Mouse (Mus musculus): ENCODE data around the gene Habp2. TPM values are rescaled to one million over a fixed set of nuclear protein-coding genes. Genes with fewer than 3 reads are reported as not detected.

Habp2 gene
- polyA plus RNA-seq (2012; rRNA removed): 0.65 and 0.88 TPM in 2 replicates

DNA sequence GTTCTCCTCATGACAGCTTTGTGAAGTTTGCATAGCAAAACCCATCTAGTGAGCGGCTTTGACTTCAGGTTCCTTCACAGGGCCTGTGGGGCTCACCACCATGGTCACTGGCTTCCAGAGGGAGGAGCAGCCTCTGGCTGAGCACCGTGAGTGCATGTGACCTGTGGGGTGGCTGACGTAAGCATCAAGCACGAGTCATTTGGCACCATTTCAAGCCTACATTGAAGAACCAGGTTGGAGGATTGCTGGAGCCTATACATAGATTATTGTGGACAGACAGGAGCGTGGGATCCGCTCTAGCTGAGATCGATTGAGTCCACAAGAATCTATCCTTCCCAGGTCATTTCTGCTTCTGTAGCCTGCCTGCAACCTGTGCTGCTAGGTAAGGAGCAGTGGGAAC is at the start of gene Habp2:
TSS of gene Habp2 (plus strand) at position 272 of the 400 bp plus-strand sequence.
- DNase-seq (ENCODE audit: low read depth): no peak

DNA sequence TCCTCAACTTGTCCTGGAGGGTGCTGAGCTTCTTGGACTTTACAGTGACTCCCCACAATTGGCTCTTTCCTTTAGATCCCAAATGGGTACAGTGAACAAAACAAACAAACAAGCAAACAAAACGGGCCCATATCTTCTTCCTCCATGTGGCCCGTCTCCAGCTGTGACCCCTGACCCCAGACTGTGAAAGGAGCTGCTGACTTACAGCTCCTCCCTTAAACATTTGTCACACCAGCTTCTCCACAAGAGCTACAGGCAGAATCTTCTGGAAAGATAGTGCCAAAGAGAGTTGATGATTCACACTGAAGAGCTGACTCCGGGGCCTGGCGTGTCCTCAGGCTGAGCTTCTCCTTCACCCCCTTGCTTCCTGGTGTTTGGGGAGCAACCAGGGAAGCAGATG is 48.4 kb upstream of the Habp2 start:
- DNase-seq (ENCODE audit: low read depth): no peak

GRCm38 (mm10) chr19:56245201-56245600 is 41.7 kb upstream of the Habp2 start:
- no peak for DNase-seq (ENCODE audit: low read depth)

- DNase-seq (ENCODE audit: low read depth): no peak
Observed at GRCm38 (mm10) chr19:56252815-56253214, 34.1 kb upstream of the Habp2 start.

DNA sequence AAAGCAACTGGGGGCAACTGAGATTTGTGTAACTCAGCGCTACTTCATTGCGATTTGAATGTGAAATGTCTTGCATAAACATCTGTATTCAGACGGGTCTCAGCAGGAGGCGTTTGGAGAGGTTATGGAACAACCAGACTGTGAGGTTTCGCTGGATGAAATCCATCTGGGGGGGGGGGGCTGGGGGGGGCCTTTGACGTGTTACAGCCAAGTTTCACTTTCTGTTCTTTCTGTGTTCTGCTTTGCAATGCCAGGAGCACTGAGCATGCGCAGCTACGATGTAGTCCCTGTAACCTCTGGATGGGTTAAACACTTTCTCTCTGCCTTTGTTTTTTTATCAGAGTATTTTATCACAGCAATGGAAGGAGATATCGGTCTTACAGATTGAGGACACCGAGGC is 33.7 kb upstream of the Habp2 start:
- DNase-seq (ENCODE audit: low read depth): no peak

- no peak for DNase-seq (ENCODE audit: low read depth)
Observed at GRCm38 (mm10) chr19:56254751-56255150, 32.2 kb upstream of the Habp2 start.

- DNase-seq (ENCODE audit: low read depth): no peak
Observed at GRCm38 (mm10) chr19:56255506-56255905, 31.4 kb upstream of the Habp2 start.

DNA sequence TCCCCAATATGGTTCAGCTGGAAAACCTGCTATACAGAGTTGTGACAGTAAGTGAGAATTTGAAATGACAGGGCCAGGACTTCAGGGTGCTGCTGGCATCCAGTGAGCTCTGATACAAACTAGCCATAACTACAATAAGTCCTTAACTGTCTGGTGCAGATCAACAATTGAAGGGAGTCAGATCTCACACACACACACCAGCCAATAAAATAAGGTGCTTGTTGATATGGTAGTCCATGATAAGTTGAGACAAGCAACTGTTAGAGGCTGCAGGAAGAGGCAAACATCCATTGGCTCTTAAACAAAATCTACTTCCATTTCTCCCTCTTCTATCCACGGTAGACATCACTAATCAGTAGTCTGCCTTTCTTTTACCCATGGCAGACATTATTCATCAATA is 30.7 kb upstream of the Habp2 start:
- DNase-seq (ENCODE audit: low read depth): no peak

- DNase-seq (ENCODE audit: low read depth): no peak
Observed at GRCm38 (mm10) chr19:56256741-56257140, 30.2 kb upstream of the Habp2 start.

GRCm38 (mm10) chr19:56263696-56264095 is 23.2 kb upstream of the Habp2 start:
- no peak for DNase-seq (ENCODE audit: low read depth)

- no peak for DNase-seq (ENCODE audit: low read depth)
Observed at GRCm38 (mm10) chr19:56264175-56264574, 22.8 kb upstream of the Habp2 start.

DNA sequence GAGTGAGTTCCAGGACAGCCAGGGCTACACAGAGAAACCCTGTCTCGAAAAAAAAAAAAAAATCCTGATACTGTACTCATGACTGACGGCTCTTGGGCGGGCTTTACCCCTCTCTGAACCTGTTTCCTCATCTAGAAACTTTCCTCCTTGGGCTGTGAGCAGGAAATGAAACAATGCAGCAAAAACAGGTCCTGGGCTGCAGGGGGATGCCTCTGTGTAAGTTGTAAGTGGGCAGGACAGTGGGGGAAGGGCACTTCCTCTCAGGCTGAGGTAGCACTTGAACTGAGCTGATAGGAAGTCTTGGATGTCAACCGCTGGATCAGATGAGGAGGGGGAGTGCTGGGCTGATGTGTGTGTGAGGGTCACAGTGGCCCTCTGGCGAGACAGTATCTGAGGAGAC is 21.8 kb upstream of the Habp2 start:
- no peak for DNase-seq (ENCODE audit: low read depth)

- DNase-seq (ENCODE audit: low read depth): no peak
Observed at GRCm38 (mm10) chr19:56272081-56272480, 14.9 kb upstream of the Habp2 start.

- no peak for DNase-seq (ENCODE audit: low read depth)
Observed at GRCm38 (mm10) chr19:56277140-56277804, 9.7 kb upstream of the Habp2 start.

- DNase-seq (ENCODE audit: low read depth): no peak
Observed at GRCm38 (mm10) chr19:56277951-56278350, 9.0 kb upstream of the Habp2 start.

DNA sequence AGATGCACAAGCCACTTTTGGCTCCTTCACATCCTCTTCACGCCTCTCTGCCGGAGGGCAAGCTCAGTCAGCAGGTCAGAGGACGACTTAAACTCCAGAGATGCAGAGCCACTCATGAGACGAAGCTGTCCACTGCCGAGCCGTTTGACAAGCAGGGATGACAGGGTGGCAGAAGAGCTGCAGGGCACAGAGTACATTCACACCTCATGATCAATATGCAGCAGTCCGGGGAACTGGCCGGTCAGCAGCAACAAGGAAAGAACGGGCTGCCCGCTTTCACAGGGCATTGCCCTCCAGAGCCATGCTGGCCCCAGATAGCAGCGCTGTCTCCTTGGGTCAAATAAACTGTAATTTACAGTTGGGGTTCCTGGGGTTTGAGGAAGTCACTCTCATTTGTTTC is 8.6 kb upstream of the Habp2 start:
- DNase-seq (ENCODE audit: low read depth): no peak

DNA sequence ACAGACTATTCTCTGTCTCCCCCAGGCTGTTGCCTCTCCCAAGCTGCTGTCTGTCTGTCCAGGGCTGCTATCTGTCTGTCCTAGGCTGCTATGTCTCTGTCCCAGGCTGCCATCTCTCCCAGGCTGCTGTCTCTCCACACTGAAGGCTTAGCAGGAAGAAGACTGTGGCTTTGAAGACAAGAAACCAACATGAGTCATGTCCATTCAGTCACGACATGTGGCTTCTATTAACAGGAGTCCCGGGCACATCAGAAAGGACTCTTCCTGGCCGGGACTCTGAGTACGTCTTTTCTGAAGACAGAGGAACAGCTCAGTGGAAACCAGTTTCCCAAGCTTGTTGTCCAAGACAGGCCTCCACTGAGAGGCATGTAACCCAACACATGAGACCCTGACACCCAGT is 1.7 kb upstream of the Habp2 start:
- no peak for DNase-seq (ENCODE audit: low read depth)

DNA sequence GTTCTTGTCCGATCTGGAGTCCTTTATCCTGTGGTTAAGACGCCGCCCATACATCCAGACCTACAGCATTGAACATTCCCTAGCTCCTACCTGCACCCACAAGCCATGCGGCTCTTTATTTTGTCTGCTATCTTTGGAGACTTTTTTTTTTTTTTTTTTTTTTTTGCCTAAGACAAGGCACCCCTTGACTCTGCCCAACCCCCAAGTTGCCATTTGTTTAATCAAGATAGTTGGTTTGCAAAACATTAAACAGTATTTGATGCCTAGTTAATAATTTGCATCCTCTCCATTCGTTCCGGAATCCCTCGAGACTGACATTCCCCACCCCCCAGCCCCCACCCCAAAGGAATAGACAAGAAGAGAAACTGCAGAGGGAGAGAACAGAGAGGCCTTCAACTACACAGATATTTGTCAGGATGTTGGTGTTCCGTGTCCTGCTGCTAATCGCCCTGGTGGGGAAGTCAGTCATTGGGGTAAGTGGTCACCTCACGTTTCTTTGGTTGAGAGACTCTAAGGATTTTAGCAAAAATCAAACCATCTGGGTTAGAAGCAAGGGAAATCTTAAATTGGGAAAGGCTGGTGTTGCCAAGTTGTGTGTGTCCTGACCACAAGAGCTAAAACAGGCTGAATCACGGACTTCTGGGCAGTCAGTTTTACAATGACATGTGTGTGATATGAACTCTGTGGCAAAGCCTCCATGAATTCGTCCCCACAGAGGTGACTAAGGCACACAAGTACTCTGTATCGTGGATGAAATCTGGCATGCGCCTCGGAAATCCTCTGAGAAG is 837 bp downstream of the Habp2 start:
- no peak for DNase-seq (ENCODE audit: low read depth)

DNA sequence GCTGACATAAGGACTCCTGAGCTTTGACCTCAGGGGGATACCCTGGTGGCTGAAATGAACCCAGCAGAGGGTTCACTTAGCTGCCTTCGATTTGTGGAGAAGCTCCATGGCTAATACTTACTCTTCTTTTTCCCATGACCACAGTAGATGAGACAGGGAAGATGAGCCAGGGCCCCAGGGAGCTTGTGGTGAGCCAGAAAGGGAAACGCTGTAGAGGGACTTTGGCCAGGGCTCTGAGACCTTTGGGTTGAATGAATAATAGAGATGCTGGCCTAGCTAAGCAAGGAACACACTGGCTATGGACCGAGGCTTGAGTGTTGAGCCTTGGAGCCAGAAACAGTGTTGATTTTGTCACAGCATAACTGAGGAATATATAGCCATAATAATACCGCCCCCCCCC is 1.5 kb downstream of the Habp2 start:
- DNase-seq (ENCODE audit: low read depth): no peak

- no peak for DNase-seq (ENCODE audit: low read depth)
Observed at GRCm38 (mm10) chr19:56289642-56290041, 2.7 kb downstream of the Habp2 start.

GRCm38 (mm10) chr19:56291898-56292297 is 5.0 kb downstream of the Habp2 start:
- no peak for DNase-seq (ENCODE audit: low read depth)

DNA sequence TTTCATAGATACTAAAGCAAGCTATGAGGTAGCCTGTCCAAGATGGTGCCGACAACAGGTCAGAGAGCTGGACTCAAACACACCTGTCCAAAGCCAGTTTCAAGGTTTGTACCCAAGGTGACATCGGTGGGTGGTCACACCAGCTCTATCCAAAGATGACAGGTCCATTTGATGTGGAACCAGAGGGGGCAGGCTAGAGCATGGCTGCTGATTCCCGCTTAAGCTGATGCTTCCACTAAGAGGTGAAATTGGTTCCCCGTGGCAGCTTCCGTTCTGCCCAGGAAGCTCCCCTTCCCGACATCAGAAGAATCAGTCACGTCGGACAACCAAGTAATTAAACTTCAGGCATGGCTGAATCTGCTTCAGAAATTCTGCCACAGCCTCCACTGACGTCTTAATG is 5.4 kb downstream of the Habp2 start:
- no peak for DNase-seq (ENCODE audit: low read depth)

DNA sequence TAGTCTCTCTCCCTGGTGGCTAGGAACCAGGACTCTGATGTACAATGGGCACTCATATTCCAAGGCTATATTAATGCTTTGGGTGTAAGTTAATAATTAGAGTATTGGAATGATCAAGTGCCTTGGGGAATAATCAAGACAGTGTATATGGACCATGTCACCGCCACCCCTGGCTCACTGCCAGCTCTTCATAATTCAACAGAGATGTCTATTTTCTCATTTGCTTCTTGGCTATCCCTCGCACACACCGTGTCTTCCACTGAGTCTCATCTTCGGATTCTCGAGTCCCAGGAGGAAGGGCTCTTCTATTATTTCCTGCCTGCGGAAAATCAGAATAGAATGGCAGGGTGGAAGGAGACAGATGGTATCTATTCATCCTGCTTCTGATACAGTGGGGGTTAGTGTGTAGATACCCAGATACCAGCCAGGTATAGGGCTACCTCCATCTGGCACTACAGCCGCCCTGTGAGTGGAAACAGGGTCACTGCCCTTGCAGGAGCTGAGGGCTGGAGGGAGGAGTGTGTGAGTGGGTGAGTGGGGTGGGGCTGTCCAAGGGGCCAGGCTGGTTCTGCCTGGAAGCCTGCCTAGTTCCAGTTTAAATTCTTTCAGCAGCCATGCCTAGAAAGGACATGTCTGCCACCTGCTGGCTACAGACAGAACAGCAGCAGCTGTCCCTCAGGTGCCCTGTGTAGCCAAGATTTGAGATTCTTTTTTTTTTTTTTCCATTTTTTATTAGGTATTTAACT is 7.9 kb downstream of the Habp2 start:
- DNase-seq (ENCODE audit: low read depth): no peak
